Mouse (Mus musculus): ENCODE measurements around the gene Clmp.

The Clmp gene

DNA sequence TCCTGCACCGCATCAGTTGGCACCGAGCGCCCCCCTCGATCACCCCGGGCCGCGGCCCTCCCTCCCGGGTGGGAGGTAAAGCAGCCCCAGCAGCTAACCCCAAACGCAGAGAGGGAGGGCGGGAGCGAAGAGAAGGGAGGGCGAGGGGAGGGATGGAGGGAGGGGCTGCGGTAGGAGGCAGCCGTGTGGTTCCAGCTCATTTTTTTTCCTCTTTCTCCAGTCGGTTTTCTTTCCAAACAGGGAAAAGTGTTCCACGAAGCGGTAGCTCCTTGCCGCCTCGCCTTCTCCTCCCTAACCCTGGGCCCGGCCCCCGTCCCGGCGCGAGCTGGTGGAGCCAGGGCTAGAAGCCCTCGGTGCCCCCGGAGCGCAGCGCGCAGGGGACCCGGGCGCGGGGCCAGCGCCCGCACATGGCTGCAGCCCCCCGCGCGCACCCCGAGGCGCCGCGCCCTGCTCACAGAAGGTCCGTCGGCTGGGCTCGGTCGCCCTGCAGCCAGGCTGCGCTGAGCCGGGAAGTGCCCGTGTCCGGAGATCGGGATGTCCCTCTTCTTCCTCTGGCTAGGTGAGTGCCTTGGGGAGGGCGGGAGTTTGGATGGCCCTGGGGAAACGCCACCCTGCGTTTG, at the start of gene Clmp:
TSS of gene Clmp (plus strand) at position 162 of the 620 bp plus-strand sequence.
- peak; percentile 65 for DNase-seq

DNA sequence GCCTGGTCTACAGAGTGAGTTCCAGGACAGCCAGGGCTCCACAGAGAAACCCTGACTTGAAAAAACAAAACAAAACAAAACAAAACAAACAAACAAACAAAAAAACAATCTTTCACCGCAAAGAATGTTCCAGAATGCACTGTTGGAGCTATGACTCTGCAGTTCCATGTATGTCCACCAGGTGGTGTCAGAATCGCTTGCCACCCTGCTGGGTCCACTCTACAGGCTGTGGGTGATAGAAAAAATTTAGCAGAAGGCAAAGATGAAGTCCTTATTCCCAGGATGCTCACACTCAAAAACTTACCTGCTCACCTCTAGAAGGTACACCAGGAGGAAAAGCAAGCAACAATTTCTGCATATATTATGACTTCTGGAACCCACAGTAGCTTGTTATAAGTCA, 49.7 kb upstream of the Clmp start:
- DNase-seq, result peak; percentile 66

GRCm38 (mm10) chr9:40637705-40638393, 47.9 kb upstream of the Clmp start:
- DNase-seq, result no peak

GRCm38 (mm10) chr9:40638394-40639049, 47.2 kb upstream of the Clmp start:
- DNase-seq, result peak; percentile 66

- peak; percentile 55 for DNase-seq
Measured at GRCm38 (mm10) chr9:40639536-40640187, 46.1 kb upstream of the Clmp start.

DNA sequence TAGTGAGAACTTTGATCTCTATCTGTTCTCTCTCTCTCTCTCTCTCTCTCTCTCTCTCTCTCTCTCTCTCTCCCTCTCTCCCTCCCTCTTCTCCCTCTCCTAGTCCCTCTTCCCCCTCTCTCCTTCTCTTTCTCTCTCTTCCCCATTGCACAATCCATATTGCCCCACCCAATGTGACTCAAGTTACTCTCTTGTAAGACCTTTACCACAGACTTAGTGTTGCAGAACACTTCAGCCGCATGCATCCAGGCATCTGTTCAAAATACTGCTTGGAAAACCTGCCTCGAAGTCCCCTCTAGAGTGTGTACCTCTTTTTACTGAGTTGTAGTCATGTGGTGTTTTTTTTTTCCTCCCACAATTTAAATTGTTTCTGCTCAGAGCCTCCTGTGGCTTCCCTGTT, 44.4 kb upstream of the Clmp start:
- no peak for DNase-seq

DNA sequence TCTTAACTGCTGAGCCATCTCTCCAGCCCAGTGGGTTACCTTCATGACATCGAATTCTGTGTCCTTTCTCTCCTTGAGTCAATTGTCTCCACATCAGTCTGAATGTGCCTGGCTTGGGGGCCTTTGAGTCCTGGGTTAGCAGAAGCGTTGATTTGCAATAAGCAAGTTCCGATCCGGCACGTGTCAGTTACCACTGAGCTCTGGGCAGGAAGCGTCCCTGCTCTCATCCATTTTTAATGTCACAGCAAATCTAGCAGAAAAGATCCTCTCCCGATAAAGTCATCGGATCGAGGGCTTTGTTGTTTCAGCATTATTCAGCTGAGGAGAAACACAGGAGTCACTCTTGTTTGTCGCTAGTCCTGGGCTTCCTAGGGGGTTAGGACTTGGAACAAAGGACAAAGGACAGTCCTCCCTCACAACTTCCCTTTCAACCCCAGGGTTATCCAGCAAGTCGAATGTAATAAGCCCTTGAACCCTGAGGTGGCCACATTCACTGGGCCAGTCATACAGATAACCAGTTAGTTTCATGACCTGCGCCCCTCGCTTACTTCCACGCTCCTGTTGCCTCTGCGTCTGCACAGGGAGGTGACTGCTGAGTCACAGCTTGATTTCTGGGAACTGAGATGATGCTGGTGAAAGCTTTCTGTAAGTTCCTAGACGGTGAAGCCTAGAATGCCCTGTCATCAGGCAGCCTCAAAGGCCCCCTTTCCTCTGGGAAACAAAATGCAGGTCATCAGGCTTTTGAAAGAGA, 43.1 kb upstream of the Clmp start:
- DNase-seq, result no peak

DNA sequence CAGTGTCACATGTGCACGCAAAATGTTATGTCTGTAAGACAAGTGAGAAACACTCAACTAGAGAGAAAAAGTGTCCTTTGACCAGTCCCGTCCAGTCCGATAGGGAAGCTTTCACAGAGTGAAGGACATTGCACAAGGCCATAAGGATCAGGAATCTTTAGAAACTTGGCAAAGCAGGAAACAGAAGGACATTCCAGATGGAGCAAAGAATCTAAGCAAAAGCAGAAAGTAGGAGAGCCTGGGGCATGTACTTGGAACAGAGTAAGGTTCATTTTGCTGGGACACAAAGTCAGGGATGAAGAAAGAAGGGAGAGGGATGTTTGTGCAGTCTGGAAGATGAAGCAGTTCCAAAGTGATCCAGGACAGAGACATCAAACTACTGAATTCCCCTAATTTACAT, 36.3 kb upstream of the Clmp start:
- DNase-seq, result no peak

- no peak for DNase-seq
Measured at GRCm38 (mm10) chr9:40649983-40650382, 35.8 kb upstream of the Clmp start.

DNA sequence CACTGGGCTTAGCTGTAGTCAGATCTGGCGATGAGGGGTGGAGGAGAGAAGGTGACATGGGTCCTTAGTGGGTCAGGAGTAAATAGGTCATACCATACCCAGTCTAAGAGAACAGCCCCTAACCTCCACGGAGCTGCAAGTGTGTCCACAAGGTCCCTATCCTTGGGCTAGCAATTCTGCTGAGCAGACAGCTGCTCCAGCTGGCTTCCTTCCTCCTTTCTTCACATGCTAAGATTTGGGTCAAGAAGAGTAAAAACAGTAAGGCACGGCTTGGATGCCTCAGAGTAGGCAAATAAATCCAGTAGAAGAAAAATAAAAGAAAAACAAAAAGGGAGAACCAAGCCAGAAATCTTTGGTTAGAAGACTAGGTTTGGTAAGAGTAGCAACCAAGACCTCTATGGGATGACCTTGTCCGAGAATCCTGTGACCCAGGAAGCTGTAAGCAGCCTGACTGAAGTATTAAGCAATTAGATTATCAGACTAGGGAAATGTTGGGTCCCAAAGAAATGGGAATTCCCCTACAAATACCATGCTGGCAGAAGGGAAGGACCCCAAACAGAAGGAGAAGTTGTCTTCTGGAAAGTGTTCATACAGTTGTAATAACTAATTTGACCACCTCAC, 34.4 kb upstream of the Clmp start:
- no peak for DNase-seq

- no peak for DNase-seq
Measured at GRCm38 (mm10) chr9:40652757-40653156, 33.0 kb upstream of the Clmp start.

- DNase-seq, result no peak
Measured at GRCm38 (mm10) chr9:40666190-40666803, 19.5 kb upstream of the Clmp start.

DNA sequence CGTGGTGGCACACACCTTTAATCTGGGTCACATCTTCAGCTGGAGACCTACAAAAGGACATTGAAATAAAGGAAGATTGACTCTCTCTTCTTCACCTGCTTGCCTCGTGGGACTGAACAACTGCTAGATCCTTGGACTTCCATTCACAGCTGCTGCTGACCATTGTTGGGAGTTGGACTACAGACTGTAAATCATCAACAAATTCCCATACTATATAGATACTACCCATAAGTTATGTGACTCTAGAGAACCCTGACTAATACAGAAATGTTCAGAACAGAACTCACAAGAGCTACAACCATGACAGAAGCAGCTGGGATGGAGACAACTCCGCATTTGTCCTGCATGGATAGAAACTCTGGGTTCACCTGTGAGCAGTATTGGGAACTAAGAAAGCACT, 15.4 kb upstream of the Clmp start, which contains the start of gene Gm21915:
TSS of gene Gm21915 (plus strand) at position 301 of the 400 bp plus-strand sequence.
- no peak for DNase-seq

- DNase-seq, result no peak
Measured at GRCm38 (mm10) chr9:40671323-40671930, 14.3 kb upstream of the Clmp start.

DNA sequence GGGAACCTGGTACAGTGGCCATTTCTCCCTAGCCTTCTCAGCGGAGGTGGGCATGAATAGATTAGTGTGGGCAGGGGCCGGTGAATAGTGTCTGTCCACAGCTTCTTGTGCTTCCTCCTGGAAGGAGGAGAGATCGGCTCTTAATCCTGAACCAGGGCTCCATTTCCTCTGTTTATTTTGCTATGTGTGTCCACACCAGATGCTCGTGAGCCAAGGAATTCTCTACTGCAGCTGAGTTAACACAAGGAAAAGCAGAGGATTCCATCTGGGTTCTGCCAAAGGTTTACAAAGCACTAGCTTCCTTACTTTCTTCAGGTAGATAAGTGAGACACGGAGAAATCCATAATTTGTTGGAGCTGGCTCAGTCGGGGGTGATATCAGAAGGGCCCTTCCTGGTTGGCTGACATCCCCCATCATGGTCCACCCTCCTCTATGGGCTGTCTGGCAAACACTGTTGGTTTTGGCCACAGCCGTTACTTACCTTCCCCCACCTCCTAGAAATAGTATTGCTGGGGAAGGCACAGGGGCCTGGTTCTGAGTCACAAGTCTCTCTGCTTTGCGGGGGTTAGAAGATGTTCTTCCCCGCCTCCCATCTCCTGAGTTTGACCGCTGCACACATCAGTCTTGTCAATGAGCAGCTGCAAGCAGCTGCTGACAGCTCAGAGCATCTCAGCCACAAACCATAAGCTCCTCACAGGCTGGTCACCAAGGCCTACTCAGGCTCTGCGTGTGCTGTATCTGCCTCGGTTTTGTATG, 10.4 kb upstream of the Clmp start:
- no peak for DNase-seq

GRCm38 (mm10) chr9:40678653-40679052, 7.1 kb upstream of the Clmp start:
- DNase-seq, result no peak

DNA sequence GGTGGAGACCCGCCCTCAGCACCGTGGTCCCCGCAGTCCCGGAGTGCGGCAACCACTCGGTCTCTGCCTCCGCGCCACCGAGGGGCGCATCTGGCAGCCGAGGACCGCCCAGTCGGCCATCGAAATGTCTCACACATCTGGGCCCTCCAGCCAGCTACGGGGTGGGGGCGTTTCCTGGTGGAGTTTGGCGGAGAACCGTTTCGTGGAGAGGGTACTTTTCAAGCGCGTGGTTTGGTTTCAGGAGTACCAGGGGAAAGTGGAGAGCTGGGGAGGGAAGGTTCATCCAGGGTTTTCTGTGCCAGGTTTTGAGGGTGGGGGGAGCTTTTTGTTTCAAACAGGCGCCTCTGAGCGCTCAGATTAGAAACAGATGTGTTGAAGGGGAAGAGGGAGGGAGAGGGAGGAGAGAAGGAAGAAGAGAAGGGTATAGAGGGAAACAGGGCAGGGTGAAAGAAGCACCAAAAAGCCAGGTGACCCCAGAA, 698 bp downstream of the Clmp start:
- peak; percentile 58 for DNase-seq

DNA sequence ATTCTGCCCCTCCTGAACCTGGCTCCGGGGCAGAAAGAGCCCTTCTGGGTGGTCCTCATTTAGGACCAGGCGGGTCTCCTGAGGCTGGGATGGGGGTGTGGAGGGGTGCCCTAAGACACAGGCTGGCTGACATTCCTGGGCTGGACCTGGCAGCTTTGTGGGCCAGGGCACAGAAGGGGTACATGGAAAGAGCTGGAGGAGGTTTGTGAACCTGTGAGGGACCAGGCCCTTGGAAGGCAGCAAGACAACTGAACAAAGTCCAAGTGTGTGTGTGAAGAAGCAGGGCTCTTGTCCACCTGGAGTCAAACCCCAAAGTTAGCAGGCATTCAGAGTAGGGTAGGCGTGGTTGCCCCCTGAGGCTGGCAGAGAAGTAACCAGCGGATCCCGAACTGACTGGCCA, 1.3 kb downstream of the Clmp start:
- DNase-seq, result peak; percentile 45

DNA sequence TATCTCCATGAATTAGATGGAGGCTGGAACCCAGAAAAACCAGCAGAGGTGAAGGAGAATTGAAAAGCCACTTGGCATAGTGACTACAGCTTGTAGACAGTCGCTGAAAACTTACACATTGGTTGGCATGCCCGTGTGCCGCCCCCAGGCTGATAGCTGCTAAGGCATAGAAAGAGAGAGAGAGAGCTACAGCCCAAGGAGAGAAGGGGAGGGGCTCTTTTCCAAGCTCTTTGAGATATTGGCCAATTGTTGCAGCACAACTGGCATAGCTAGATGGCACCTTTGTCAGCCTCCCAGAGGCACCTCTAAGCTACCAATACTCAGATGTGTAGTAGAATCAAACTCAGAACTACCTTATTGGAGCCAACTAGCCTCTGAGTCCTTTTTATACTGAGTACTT, 1.8 kb downstream of the Clmp start:
- no peak for DNase-seq

- DNase-seq, result no peak
Measured at GRCm38 (mm10) chr9:40690511-40690910, 4.7 kb downstream of the Clmp start.

DNA sequence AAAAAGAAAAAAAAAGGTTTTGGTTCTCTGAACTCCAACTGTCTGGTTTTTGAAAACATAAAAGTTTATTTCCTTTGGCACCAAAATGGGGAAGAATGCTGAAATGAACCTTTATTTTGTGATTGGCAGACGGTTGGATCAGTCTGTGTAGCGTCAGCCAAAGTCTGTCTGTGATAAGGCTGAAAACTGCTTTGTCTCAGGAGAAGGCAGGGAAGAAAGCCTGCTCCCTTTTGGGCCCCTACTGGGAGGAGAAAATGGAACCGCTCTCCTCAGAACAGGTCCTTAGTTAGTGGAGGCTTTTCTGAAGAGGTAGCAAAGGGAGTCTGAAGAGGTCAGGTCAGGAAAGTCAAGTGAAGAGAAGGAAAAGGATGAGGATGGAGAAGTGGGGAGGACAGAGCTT, 7.3 kb downstream of the Clmp start:
- DNase-seq, result no peak
